Mouse (Mus musculus): Measurements from ENCODE around the gene 1700003H04Rik. TPM values are rescaled to one million over a fixed set of nuclear protein-coding genes. Genes with fewer than 3 reads are reported as not detected.

The 1700003H04Rik gene
- total RNA-seq (2021), result not detected
- long read RNA-seq, experiment 1, result 0 reads
- long read RNA-seq, experiment 2, result 0 reads

GRCm38 (mm10) chr3:124581001-124581400, at the start of gene 1700003H04Rik:
TSS of gene 1700003H04Rik (minus strand) at chr3:124581101.
- DNase-seq, result peak in 1 of 2 experiments; percentile 2

- no peak for DNase-seq
Observed at GRCm38 (mm10) chr3:124623031-124623430, 42.1 kb upstream of the 1700003H04Rik start.

- no peak for DNase-seq
Observed at GRCm38 (mm10) chr3:124613287-124613686, 32.4 kb upstream of the 1700003H04Rik start.

- no peak for DNase-seq
Observed at GRCm38 (mm10) chr3:124609956-124610355, 29.1 kb upstream of the 1700003H04Rik start.

- DNase-seq, result no peak
Observed at GRCm38 (mm10) chr3:124606021-124606517, 25.2 kb upstream of the 1700003H04Rik start.

- DNase-seq, result no peak
Observed at GRCm38 (mm10) chr3:124605518-124605917, 24.6 kb upstream of the 1700003H04Rik start.

GRCm38 (mm10) chr3:124597789-124598188, 16.9 kb upstream of the 1700003H04Rik start:
- DNase-seq, result no peak

GRCm38 (mm10) chr3:124587534-124587933, 6.6 kb upstream of the 1700003H04Rik start:
- no peak for DNase-seq

GRCm38 (mm10) chr3:124585761-124586160, 4.9 kb upstream of the 1700003H04Rik start:
- no peak for DNase-seq

- DNase-seq, result no peak
Observed at GRCm38 (mm10) chr3:124557317-124557716, 23.6 kb downstream of the 1700003H04Rik start.

GRCm38 (mm10) chr3:124555963-124556362, 24.9 kb downstream of the 1700003H04Rik start:
- DNase-seq, result no peak

GRCm38 (mm10) chr3:124555092-124555491, 25.8 kb downstream of the 1700003H04Rik start:
- DNase-seq, result no peak

- DNase-seq, result no peak
Observed at GRCm38 (mm10) chr3:124548898-124549297, 32.0 kb downstream of the 1700003H04Rik start.

GRCm38 (mm10) chr3:124538260-124538659, 42.6 kb downstream of the 1700003H04Rik start:
- DNase-seq, result no peak

GRCm38 (mm10) chr3:124536602-124537001, 44.3 kb downstream of the 1700003H04Rik start:
- DNase-seq, result no peak

- DNase-seq, result no peak
Observed at GRCm38 (mm10) chr3:124518786-124519185, 62.1 kb downstream of the 1700003H04Rik start.

Other genes with a start within 250 kb of the 1700003H04Rik start
- not detected for gene 1700006A11Rik, start 155.1 kb downstream of the 1700003H04Rik start, total RNA-seq (2021)